Mouse (Mus musculus) embryonic fibroblast, embryonic 13.5 days (primary cell): ENCODE measurements at regions not wholly inside any gene's neighbourhood (a gene's known extent, or its start where the extent isn't known, plus 50 kb on each side); places are given as distances from the start of the nearest gene placed in this dataset.

Source experiments
- H3K27ac ChIP-seq: 2 replicates; pipeline ENCODE4 v1.5.1; 2012; ENCODE audit warnings: low read length, control low read depth, inconsistent platforms; ENCODE audit not compliant: insufficient read depth
- H3K4me1 ChIP-seq: 2 replicates; pipeline ENCODE4 v1.6.1; 2011; ENCODE audit warnings: low read length; ENCODE audit not compliant: control insufficient read depth, insufficient read depth
- H3K4me3 ChIP-seq: 2 replicates; pipeline ENCODE4 v1.5.1; 2011; ENCODE audit warnings: mild to moderate bottlenecking, control low read depth, low read length; ENCODE audit not compliant: insufficient read depth
- CTCF ChIP-seq: IDR thresholded peaks from 2 replicates; pipeline ENCODE4 v1.5.1; 2011; ENCODE audit warnings: mild to moderate bottlenecking, control low read depth, low read length, moderate library complexity, borderline replicate concordance; ENCODE audit not compliant: insufficient read depth
- POLR2A ChIP-seq: IDR thresholded peaks from 2 replicates; pipeline ENCODE4 v1.6.1; 2011; ENCODE audit warnings: low read depth, mild to moderate bottlenecking, control low read depth, low read length, moderate library complexity

GRCm38 (mm10) chr15:40020646-40021045, 113.5 kb upstream of the 9330182O14Rik start:
- Histone ChIP-seq H3K27ac (peak overlapping the region; percentile 18; the same call in 1 of the 2 replicates), H3K4me3 (no peak overlapping the region), H3K4me1 (0 out of 2 replicates have a peak, but pooled peaks cover 3% of the 10 kb centered on the region)
- TF ChIP-seq POLR2A, result no peak
- no peak for TF ChIP-seq CTCF

DNA sequence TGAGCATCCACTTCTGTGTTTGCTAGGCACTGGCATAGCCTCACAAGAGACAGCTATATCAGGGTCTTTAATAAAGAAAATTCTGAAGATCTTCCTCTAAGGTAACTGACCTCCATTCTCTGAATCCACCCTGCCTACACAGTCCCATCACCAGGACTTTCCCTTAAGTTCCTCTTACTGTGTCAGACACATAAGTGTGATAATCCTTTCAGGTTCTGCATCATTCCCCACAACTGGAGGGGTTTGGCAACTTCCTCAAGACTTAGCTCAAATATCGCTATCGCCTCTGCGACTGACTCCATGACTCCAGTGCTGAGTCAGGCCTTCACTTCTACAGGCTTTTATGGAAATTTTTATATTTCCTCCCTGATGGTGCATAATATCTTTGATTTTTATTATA, 111.0 kb upstream of the 9330182O14Rik start:
- H3K4me1 ChIP-seq, result no peaks in the 10 kb centered on the region
- no peak overlapping the region for H3K27ac ChIP-seq
- no peak overlapping the region for H3K4me3 ChIP-seq
- TF ChIP-seq POLR2A (no peak), CTCF (no peak)

- no peak overlapping the region for H3K27ac ChIP-seq
- no peaks in the 10 kb centered on the region for H3K4me1 ChIP-seq
- H3K4me3 ChIP-seq, result no peak overlapping the region
- TF ChIP-seq CTCF (no peak), POLR2A (no peak)
Observed at GRCm38 (mm10) chr15:40032088-40032487, 102.1 kb upstream of the 9330182O14Rik start.

DNA sequence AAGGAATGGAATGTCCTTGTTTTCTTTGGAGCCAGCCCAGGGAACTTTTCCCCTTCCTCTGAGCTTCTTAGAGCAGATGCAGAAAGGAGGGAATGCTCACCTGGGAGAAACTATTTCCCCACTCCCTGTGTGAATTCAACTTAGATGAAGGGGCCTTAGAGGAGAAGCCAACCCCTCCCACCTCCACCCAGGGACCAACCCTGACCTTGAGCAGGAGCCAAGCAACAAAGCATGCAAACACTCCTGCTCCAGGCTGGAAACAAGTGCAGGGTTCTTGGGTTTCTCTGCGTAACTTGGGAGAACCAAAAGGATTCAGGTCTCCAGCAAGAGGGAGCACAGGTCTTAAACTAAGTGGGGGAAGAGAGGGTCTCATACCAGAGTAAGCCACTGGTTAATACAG, 98.0 kb upstream of the 9330182O14Rik start:
- H3K27ac ChIP-seq, result no peak overlapping the region
- no peaks in the 10 kb centered on the region for H3K4me1 ChIP-seq
- no peak overlapping the region for H3K4me3 ChIP-seq
- TF ChIP-seq CTCF, result no peak

- Histone ChIP-seq H3K4me3 (no peak overlapping the region), H3K4me1 (no peaks in the 10 kb centered on the region), H3K27ac (no peak overlapping the region)
- no peak for TF ChIP-seq CTCF
- TF ChIP-seq POLR2A, result no peak
Observed at GRCm38 (mm10) chr15:40037266-40037665, 96.9 kb upstream of the 9330182O14Rik start.

- TF ChIP-seq CTCF, result no peak
- TF ChIP-seq POLR2A, result no peak
- Histone ChIP-seq H3K4me1 (no peaks in the 10 kb centered on the region), H3K27ac (no peak overlapping the region)
Observed at GRCm38 (mm10) chr15:40046219-40046618, 87.9 kb upstream of the 9330182O14Rik start.

GRCm38 (mm10) chr15:40047100-40047499, 87.1 kb upstream of the 9330182O14Rik start:
- TF ChIP-seq CTCF (no peak), POLR2A (no peak)
- H3K27ac ChIP-seq, result no peak overlapping the region
- no peaks in the 10 kb centered on the region for H3K4me1 ChIP-seq

More at GRCm38 (mm10) chr15:40046219-40046618, 87.9 kb upstream of the 9330182O14Rik start:
- no peak overlapping the region for H3K4me3 ChIP-seq

DNA sequence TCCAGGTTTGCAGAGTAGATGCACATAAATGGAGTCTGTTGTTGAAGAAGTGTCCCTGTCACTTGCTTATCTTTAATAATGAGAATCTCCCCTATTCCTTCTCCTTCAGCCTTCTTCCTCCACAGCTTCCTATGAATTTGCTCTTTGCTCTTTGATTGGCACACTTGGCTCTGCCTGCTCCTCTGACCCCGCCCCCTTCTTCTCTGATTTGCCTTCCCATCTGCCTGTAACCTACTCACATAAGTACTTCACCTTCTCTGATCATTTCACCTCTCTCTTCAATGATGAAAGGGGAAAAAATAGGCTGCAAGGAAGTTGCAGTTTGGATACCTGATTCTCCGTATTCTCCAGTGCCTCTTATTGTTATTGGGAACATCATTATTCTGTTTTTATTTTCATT, 66.1 kb upstream of the 9330182O14Rik start:
- no peak overlapping the region for H3K4me3 ChIP-seq
- H3K4me1 ChIP-seq, result no peaks in the 10 kb centered on the region
- no peak overlapping the region for H3K27ac ChIP-seq
- no peak for TF ChIP-seq POLR2A
- TF ChIP-seq CTCF, result no peak

More at GRCm38 (mm10) chr15:40047100-40047499, 87.1 kb upstream of the 9330182O14Rik start:
- H3K4me3 ChIP-seq, result no peak overlapping the region

DNA sequence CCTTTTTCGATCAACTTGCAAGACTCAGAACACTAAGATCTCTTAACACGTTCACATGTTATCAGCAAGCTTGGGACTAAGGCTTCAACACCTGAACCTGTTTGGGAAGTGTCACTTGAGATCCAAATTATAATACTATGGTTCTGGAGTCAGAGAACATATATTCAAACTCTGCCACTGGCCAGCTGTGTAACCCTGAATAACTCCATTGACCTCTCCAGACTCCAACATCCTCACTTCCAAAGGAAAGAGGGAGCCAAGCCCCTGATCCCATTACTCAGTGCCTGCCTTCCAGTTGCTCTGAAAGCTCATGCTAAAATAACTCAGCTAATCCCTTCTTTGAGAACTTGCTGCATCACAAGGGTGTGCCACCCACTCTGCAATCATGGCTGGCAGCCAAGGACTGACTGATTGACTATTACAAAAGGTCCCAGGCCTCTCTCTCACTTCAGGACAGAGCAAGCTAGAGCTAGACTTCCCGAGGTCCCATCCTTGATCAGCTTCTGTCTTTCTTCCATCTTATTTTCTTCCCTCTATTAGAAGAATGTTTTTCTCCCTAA, 58.8 kb upstream of the 9330182O14Rik start:
- no peak for TF ChIP-seq POLR2A
- TF ChIP-seq CTCF, result no peak
- Histone ChIP-seq H3K27ac (no peak overlapping the region), H3K4me1 (peaks cover 5% of the 10 kb centered on the region; the same call in 1 of the 2 replicates), H3K4me3 (no peak overlapping the region)

- TF ChIP-seq CTCF (no peak), POLR2A (no peak)
- Histone ChIP-seq H3K4me1 (peaks cover 5% of the 10 kb centered on the region; the same call in 1 of the 2 replicates), H3K27ac (no peak overlapping the region), H3K4me3 (no peak overlapping the region)
Observed at GRCm38 (mm10) chr15:40079872-40080271, 54.3 kb upstream of the 9330182O14Rik start.
